Mouse (Mus musculus): ENCODE data around the gene Pou5f1. TPM values are rescaled to one million over a fixed set of nuclear protein-coding genes. Genes with fewer than 3 reads are reported as not detected.

The Pou5f1 gene
- polyA plus RNA-seq, 1 experiment from 2014 or later: not detected

DNA sequence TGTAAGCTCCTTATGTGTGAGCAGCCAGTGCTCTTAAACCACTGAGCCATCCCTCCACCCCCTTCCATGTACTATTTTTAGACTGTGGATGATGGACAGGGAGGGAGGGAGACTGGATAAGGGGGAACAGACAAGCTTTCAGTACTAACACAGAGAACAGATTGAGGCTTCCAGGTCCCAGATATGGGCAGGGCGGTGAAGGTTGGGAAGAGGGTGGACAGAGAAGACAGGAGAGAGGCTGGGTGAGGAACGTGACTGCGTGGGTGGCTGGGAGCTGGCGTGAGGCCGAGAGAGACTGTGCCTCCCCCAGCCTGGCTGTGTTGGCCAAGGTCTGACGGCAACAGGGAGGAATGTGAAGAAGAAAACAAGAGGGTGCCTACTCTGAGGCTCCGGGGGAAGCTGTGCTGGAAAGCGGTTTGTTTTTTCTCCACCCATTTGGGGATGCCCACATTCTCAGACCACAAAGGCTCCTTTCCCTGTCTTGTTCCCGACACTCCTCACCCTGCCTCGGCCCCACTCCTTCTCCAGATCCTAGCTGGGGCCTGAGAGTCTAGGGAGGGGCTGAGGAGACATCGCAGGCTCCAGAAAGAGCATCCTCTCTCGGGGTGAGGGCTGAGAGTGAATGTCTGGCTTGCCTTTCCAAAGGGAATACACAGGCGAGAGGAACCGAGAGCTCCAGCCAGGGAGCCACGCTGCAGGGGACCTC is 43.8 kb downstream of the Pou5f1 start:
- no peaks in the 10 kb centered on the region for H3K36me3 ChIP-seq (ENCODE audit: control insufficient read depth, insufficient read depth, low read length)
- H3K4me2 ChIP-seq (replicated peaks; ENCODE audit: low read depth): peak overlapping the region; percentile 14; the same call in 1 of the 2 replicates
- peak overlapping the region; percentile 31; the same call in 1 of the 2 replicates for H3K9ac ChIP-seq (ENCODE audit: low read length)
- TF ChIP-seq EP300 (optimal IDR thresholded peaks at IDR 0.05) (no peak), CTCF (IDR thresholded peaks at IDR 0.05; ENCODE audit: low read depth) (no peak)
- 27% methylated on average over 15 of the region's 15 CpGs for WGBS
- H3K27me3 ChIP-seq (ENCODE audit: control insufficient read depth, insufficient read depth, low read length): no peaks in the 10 kb centered on the region
- H3K9me3 ChIP-seq (ENCODE audit: control insufficient read depth, low read length): no peaks in the 10 kb centered on the region
- DNase-seq (ENCODE audit: low spot score): peak; percentile 75
- H3K4me1 ChIP-seq (replicated peaks; ENCODE audit: control insufficient read depth, insufficient read depth): no peaks in the 10 kb centered on the region
- no peak overlapping the region for H3K4me3 ChIP-seq (ENCODE audit: low read depth, low read length)
- peak overlapping the region; percentile 95 for H3K27ac ChIP-seq (replicated peaks)
- ATAC-seq (ENCODE audit: low FRiP score, low TSS enrichment): peak; percentile 82

DNA sequence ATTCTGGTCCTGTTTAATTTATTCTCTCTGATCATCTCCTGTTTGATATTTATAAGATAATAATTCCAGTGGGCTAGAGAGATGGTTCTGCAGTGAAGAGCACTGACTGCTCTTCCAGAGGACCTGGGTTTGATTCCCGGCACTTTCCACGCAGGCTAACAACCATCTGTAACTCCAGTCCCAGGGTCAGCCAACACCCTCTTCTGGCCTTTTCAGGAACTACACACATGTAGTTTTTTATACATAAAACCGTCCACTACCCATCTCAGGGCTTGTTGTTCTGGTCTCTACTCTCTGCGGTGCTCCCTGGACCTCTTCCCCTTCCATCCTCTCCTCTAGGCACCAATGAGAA is 44.3 kb downstream of the Pou5f1 start:
- H3K36me3 ChIP-seq (ENCODE audit: control insufficient read depth, insufficient read depth, low read length): no peaks in the 10 kb centered on the region
- TF ChIP-seq CTCF (IDR thresholded peaks at IDR 0.05; ENCODE audit: low read depth) (peak; percentile 37), EP300 (optimal IDR thresholded peaks at IDR 0.05) (no peak)
- H3K9me3 ChIP-seq (ENCODE audit: control insufficient read depth, low read length): no peaks in the 10 kb centered on the region
- peak overlapping the region; percentile 31; the same call in 1 of the 2 replicates for H3K9ac ChIP-seq (ENCODE audit: low read length)
- H3K4me2 ChIP-seq (replicated peaks; ENCODE audit: low read depth): no peak overlapping the region; the same call in 1 of the 2 replicates
- ATAC-seq (ENCODE audit: low FRiP score, low TSS enrichment): no peak
- no peak for DNase-seq (ENCODE audit: low spot score)
- H3K4me1 ChIP-seq (replicated peaks; ENCODE audit: control insufficient read depth, insufficient read depth): no peaks in the 10 kb centered on the region
- 92% methylated on average over 4 of the region's 4 CpGs for WGBS
- no peaks in the 10 kb centered on the region for H3K27me3 ChIP-seq (ENCODE audit: control insufficient read depth, insufficient read depth, low read length)
- H3K27ac ChIP-seq (replicated peaks): peak overlapping the region; percentile 95
- no peak overlapping the region for H3K4me3 ChIP-seq (ENCODE audit: low read depth, low read length)

DNA sequence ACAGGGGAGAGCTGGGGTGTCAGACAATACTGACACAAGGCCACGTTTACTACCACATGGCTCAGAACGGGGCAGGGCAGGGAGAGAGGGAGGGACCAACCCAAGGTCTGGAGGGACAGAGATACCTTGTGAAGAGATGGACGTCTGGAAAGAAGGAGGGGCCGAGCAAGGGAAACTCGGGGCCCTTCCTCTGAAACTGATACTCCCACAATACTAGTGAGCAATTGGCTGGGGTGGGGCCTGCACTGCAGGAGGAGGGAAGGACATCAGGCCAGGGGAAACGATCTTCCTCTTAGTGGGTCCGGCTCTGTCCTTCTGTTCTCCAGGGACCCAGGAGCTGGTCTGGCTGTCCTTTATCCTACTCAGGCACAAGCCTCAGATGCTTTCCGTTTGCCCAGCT is 45.1 kb downstream of the Pou5f1 start:
- DNase-seq (ENCODE audit: low spot score) (no peak), ATAC-seq (ENCODE audit: low FRiP score, low TSS enrichment) (no peak)
- Histone ChIP-seq H3K27ac (replicated peaks) (peak overlapping the region; percentile 25; the same call in 1 of the 2 replicates), H3K9me3 (ENCODE audit: control insufficient read depth, low read length) (no peaks in the 10 kb centered on the region), H3K9ac (ENCODE audit: low read length) (no peak overlapping the region), H3K27me3 (ENCODE audit: control insufficient read depth, insufficient read depth, low read length) (no peaks in the 10 kb centered on the region), H3K4me3 (ENCODE audit: low read depth, low read length) (no peak overlapping the region), H3K36me3 (ENCODE audit: control insufficient read depth, insufficient read depth, low read length) (no peaks in the 10 kb centered on the region), H3K4me1 (replicated peaks; ENCODE audit: control insufficient read depth, insufficient read depth) (no peaks in the 10 kb centered on the region), H3K4me2 (replicated peaks; ENCODE audit: low read depth) (no peak overlapping the region)
- 48% methylated on average over 8 of the region's 8 CpGs for WGBS
- no peak for TF ChIP-seq EP300 (optimal IDR thresholded peaks at IDR 0.05)
- TF ChIP-seq CTCF (IDR thresholded peaks at IDR 0.05; ENCODE audit: low read depth): no peak

DNA sequence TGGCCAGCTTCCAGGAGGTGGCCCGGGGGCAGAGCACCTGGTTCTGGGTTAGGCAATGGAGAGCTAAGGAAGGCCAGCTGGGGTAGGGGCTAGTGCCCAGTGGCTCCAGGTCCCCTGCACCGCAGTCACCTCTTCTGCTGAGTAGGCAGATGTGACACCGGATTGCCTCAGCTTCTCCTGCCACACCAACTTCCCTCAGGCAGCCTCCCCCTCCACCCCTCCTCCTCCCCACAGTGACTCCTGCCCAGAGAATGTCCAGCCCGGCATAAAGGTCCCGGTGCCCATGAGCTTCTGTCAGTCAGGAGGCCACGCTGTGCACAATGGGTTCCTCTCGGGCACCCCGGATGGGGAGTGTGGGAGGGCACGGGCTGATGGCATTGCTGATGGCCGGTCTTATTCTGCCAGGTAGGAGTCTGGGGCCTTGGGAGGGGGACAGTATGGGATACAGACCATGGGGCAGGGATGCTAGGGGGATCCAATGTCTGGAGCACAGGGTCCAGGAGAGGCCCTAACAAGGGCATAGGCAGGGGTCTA is 46.1 kb downstream of the Pou5f1 start, which contains the start of gene Cdsn:
Gene Cdsn (plus strand): TSS at position 248 of the 534 bp plus-strand sequence.
- no peaks in the 10 kb centered on the region for H3K27me3 ChIP-seq (ENCODE audit: control insufficient read depth, insufficient read depth, low read length)
- peak within 1 kb of the TSS; percentile 35; the same call in 1 of the 2 replicates for H3K27ac ChIP-seq (replicated peaks)
- no peak for DNase-seq (ENCODE audit: low spot score)
- no peaks in the 10 kb centered on the region for H3K4me1 ChIP-seq (replicated peaks; ENCODE audit: control insufficient read depth, insufficient read depth)
- no peaks in the 10 kb centered on the region for H3K36me3 ChIP-seq (ENCODE audit: control insufficient read depth, insufficient read depth, low read length)
- no peak within 1 kb of the TSS for H3K4me2 ChIP-seq (replicated peaks; ENCODE audit: low read depth)
- no peak for ATAC-seq (ENCODE audit: low FRiP score, low TSS enrichment)
- H3K4me3 ChIP-seq (ENCODE audit: low read depth, low read length): no peak within 1 kb of the TSS
- H3K9ac ChIP-seq (ENCODE audit: low read length): peak within 1 kb of the TSS; percentile 13; the same call in 1 of the 2 replicates
- no peaks in the 10 kb centered on the region for H3K9me3 ChIP-seq (ENCODE audit: control insufficient read depth, low read length)
- TF ChIP-seq CTCF (IDR thresholded peaks at IDR 0.05; ENCODE audit: low read depth) (no peak), EP300 (optimal IDR thresholded peaks at IDR 0.05) (no peak)
- 76% methylated on average over 10 of the region's 10 CpGs for WGBS

DNA sequence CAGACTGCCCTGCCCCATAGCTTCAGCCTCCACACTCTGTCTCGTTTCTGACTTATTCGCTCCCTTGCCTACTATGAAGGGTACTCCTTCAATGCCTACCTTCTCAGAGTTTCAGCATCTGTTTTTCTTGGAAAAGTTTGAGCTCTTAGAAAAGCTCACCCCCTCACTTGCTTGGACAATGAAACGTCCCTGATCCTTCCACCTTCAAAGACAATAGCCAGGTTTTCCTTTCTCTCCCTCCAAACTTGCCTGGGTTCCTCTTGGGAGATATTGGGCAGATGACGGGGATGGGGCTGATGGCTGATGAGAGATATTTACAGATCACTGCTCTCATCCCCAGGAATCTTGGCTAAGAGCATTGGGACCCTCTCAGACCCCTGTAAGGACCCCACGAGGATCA is 48.5 kb downstream of the Pou5f1 start:
- H3K36me3 ChIP-seq (ENCODE audit: control insufficient read depth, insufficient read depth, low read length): no peaks in the 10 kb centered on the region
- WGBS: 77% methylated on average over 5 of the region's 5 CpGs
- no peak for ATAC-seq (ENCODE audit: low FRiP score, low TSS enrichment)
- no peaks in the 10 kb centered on the region for H3K27me3 ChIP-seq (ENCODE audit: control insufficient read depth, insufficient read depth, low read length)
- no peaks in the 10 kb centered on the region for H3K4me1 ChIP-seq (replicated peaks; ENCODE audit: control insufficient read depth, insufficient read depth)
- TF ChIP-seq CTCF (IDR thresholded peaks at IDR 0.05; ENCODE audit: low read depth): no peak
- no peak for TF ChIP-seq EP300 (optimal IDR thresholded peaks at IDR 0.05)
- no peak overlapping the region for H3K4me2 ChIP-seq (replicated peaks; ENCODE audit: low read depth)
- H3K27ac ChIP-seq (replicated peaks): no peak overlapping the region
- DNase-seq (ENCODE audit: low spot score): no peak
- H3K9me3 ChIP-seq (ENCODE audit: control insufficient read depth, low read length): no peaks in the 10 kb centered on the region
- H3K9ac ChIP-seq (ENCODE audit: low read length): no peak overlapping the region
- H3K4me3 ChIP-seq (ENCODE audit: low read depth, low read length): no peak overlapping the region

DNA sequence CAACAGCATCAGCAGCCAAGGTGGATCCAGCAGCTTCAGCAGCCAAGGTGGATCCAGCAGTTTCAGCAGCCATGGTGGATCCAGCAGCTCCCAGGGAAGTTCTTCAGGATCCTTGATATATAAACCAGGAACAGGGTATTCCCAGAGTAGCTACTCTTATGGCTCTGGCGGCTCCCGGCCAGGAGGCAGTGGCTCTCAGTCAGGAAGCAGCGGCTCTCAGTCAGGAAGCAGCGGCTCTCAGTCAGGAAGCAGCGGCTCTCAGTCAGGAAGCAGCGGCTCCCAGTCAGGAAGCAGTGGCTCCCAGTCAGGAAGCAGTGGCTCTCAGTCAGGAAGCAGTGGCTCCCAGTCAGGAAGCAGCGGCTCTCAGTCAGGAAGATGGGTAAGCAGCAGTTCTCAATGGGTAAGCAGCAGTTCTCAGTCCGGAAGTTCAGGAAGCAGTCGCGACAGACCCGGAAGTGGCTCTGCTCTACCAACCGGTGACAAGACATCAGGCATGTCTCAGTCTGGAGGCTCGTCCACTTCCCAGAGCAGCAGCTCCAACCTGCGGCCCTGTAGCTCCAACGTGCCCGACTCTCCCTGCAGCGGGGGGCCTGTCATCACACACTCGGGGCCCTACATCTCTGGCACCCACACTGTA is 49.1 kb downstream of the Pou5f1 start:
- DNase-seq (ENCODE audit: low spot score) (no peak), ATAC-seq (ENCODE audit: low FRiP score, low TSS enrichment) (no peak)
- TF ChIP-seq CTCF (IDR thresholded peaks at IDR 0.05; ENCODE audit: low read depth) (no peak), EP300 (optimal IDR thresholded peaks at IDR 0.05) (no peak)
- H3K36me3 ChIP-seq (ENCODE audit: control insufficient read depth, insufficient read depth, low read length): no peaks in the 10 kb centered on the region
- H3K9me3 ChIP-seq (ENCODE audit: control insufficient read depth, low read length): no peaks in the 10 kb centered on the region
- H3K4me2 ChIP-seq (replicated peaks; ENCODE audit: low read depth): no peak overlapping the region
- no peak overlapping the region for H3K9ac ChIP-seq (ENCODE audit: low read length)
- 93% methylated on average over 18 of the region's 18 CpGs for WGBS
- H3K4me3 ChIP-seq (ENCODE audit: low read depth, low read length): no peak overlapping the region
- H3K27me3 ChIP-seq (ENCODE audit: control insufficient read depth, insufficient read depth, low read length): no peaks in the 10 kb centered on the region
- H3K27ac ChIP-seq (replicated peaks): no peak overlapping the region
- no peaks in the 10 kb centered on the region for H3K4me1 ChIP-seq (replicated peaks; ENCODE audit: control insufficient read depth, insufficient read depth)
